Mouse (Mus musculus) E14TG2a.4 (cell line): ENCODE results near the gene Brwd1.

Source experiments
- CTCF ChIP-seq: conservative IDR thresholded peaks from 2 replicates; pipeline ENCODE4 v1.5.1; 2014; ENCODE audit warnings: low read length
- POU5F1 ChIP-seq: IDR thresholded peaks from 2 replicates; pipeline ENCODE4 v1.6.1; 2014; ENCODE audit warnings: low read length, borderline replicate concordance

DNA sequence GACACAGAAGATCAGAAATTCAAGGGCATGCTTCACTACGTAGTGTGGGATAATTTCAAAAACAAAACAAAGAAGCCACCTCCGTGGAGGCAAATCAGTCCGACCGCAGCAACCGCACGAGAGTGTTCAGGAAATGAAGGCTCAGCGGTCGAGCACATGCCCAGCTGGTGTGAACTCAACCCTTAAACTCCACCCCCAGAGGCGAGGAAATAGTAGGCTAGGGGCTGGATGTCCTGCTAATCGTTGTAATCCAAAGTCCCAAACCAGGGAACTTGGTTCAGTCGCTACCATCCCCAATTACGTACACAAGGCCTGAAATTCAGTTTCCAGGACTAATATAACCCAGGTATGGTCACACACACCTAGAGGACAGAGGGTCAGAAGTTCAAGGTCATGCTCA lies 4.7 kb upstream of the Brwd1 start:
- TF ChIP-seq CTCF (no peak), POU5F1 (no peak)
